Mouse (Mus musculus): ENCODE data around the gene Aldh4a1.
A peak's percentile ranks its signal among the peaks of the same experiment; 100 is the strongest.

Aldh4a1 gene

GRCm38 (mm10) chr4:139622373-139623282 lies at the start of gene Aldh4a1:
Aldh4a1 (plus strand) TSS chr4:139622866.
- DNase-seq: peak; percentile 91

- DNase-seq: no peak
These were observed 49.6 kb upstream of the Aldh4a1 start for GRCm38 (mm10) chr4:139572928-139573512.

GRCm38 (mm10) chr4:139574156-139574798 lies 48.4 kb upstream of the Aldh4a1 start:
- DNase-seq: peak; percentile 99

- no peak for DNase-seq
These were observed 47.6 kb upstream of the Aldh4a1 start for GRCm38 (mm10) chr4:139574799-139575672.

- DNase-seq: no peak
These were observed 47.0 kb upstream of the Aldh4a1 start for GRCm38 (mm10) chr4:139575673-139576003.

GRCm38 (mm10) chr4:139576251-139576880 lies 46.3 kb upstream of the Aldh4a1 start:
- DNase-seq: no peak

GRCm38 (mm10) chr4:139577006-139577405 lies 45.7 kb upstream of the Aldh4a1 start:
- no peak for DNase-seq

GRCm38 (mm10) chr4:139578389-139578788 lies 44.3 kb upstream of the Aldh4a1 start:
- DNase-seq: no peak

GRCm38 (mm10) chr4:139579003-139579402 lies 43.7 kb upstream of the Aldh4a1 start:
- DNase-seq: no peak

- DNase-seq: no peak
These were observed 43.2 kb upstream of the Aldh4a1 start for GRCm38 (mm10) chr4:139579466-139579865.

- DNase-seq: no peak
These were observed 41.9 kb upstream of the Aldh4a1 start for GRCm38 (mm10) chr4:139580663-139581336.

GRCm38 (mm10) chr4:139581427-139582051 lies 41.1 kb upstream of the Aldh4a1 start:
- peak; percentile 56 for DNase-seq

- no peak for DNase-seq
These were observed 40.3 kb upstream of the Aldh4a1 start for GRCm38 (mm10) chr4:139582346-139582745.

- DNase-seq: no peak
These were observed 39.8 kb upstream of the Aldh4a1 start for GRCm38 (mm10) chr4:139582903-139583302.

GRCm38 (mm10) chr4:139583629-139584245 lies 38.9 kb upstream of the Aldh4a1 start:
- DNase-seq: no peak

GRCm38 (mm10) chr4:139584704-139585103 lies 38.0 kb upstream of the Aldh4a1 start:
- no peak for DNase-seq

GRCm38 (mm10) chr4:139585713-139586112 lies 37.0 kb upstream of the Aldh4a1 start:
- DNase-seq: no peak

- no peak for DNase-seq
These were observed 35.3 kb upstream of the Aldh4a1 start for GRCm38 (mm10) chr4:139587370-139587769.

GRCm38 (mm10) chr4:139587773-139588172 lies 34.9 kb upstream of the Aldh4a1 start:
- no peak for DNase-seq

GRCm38 (mm10) chr4:139589351-139590027 lies 33.2 kb upstream of the Aldh4a1 start:
- DNase-seq: no peak
